Mouse (Mus musculus) liver, adult 2 months (tissue): Measurements from ENCODE around the gene Islr2. TPM values are rescaled to one million over a fixed set of nuclear protein-coding genes. Genes with fewer than 3 reads are reported as not detected.
A peak's percentile ranks its signal among the peaks of the same experiment; 100 is the strongest.

ENCODE experiments used
- DNase-seq: peaks from one replicate; pipeline ENCODE4 v3.0.0-alpha.2; 2011; ENCODE audit warnings: low read depth, low spot score; ENCODE audit errors: extremely low read depth
- H3K27ac ChIP-seq: fragments of 200-500 bp; replicated peaks from 2 replicates; pipeline ENCODE4 v1.5.1; 2012; ENCODE audit warnings: low read depth, mild to moderate bottlenecking, control low read depth, inconsistent platforms, low read length; ENCODE audit not compliant: insufficient read depth
- H3K27me3 ChIP-seq: fragments of 200-500 bp; 2 replicates; pipeline ENCODE4 v1.6.1; 2012; ENCODE audit warnings: mild to moderate bottlenecking, moderate library complexity, low read length, inconsistent platforms; ENCODE audit not compliant: control insufficient read depth, insufficient read depth
- H3K36me3 ChIP-seq: fragments of 200-500 bp; 2 replicates; pipeline ENCODE4 v1.6.1; 2012; ENCODE audit warnings: low read length, inconsistent platforms; ENCODE audit not compliant: control insufficient read depth, insufficient read depth
- H3K4me1 ChIP-seq: fragments of 200-500 bp; 2 replicates; pipeline ENCODE4 v1.6.1; 2011; ENCODE audit warnings: low read length; ENCODE audit not compliant: control insufficient read depth, insufficient read depth
- H3K4me3 ChIP-seq: fragments of 200-500 bp; 2 replicates; pipeline ENCODE4 v1.5.1; 2011; ENCODE audit warnings: low read depth, mild to moderate bottlenecking, control low read depth, low read length, moderate library complexity; ENCODE audit not compliant: insufficient read depth
- H3K79me2 ChIP-seq: fragments of 200-500 bp; 2 replicates; pipeline ENCODE4 v1.6.1; 2012; ENCODE audit warnings: inconsistent platforms, mild to moderate bottlenecking, low read length, moderate library complexity; ENCODE audit not compliant: control insufficient read depth, insufficient read depth
- H3K9ac ChIP-seq: fragments of 200-500 bp; 2 replicates; pipeline ENCODE4 v1.6.1; 2012; ENCODE audit warnings: low read depth, mild to moderate bottlenecking, control low read depth, inconsistent platforms, low read length
- CTCF ChIP-seq: fragments of 200-500 bp; IDR thresholded peaks from 2 replicates; pipeline ENCODE4 v1.5.1; 2011; ENCODE audit warnings: low read depth, low read length, control low read depth
- POLR2A ChIP-seq: fragments of 200-500 bp; IDR thresholded peaks from 2 replicates; pipeline ENCODE4 v1.6.1; 2011; ENCODE audit warnings: low read length, control low read depth; ENCODE audit not compliant: insufficient read depth; ENCODE audit errors: extremely low read depth
- WGBS: fragments of 180-500 bp; shearing (Covaris S2); methylation state at CpG from one replicate; pipeline ENCODE4 v1.1.7; 2018; 5-methylcytosine and 5-hydroxymethylcytosine counted together
- polyA plus RNA-seq: library from polyadenylated mRNA; depleted of rRNA; stranded (reverse); fragments of >200 nt; gene quantifications from 2 replicates; pipeline ENCODE4 v1.2.3, GENCODE M21; 2012
- total RNA-seq: library from RNA; depleted of rRNA; stranded (reverse); fragments of >200 nt; gene quantifications from 2 replicates; pipeline ENCODE4 v1.2.3, GENCODE M21; 2014

The Islr2 gene
- total and polyA plus RNA-seq, 2 experiments, result not detected

GRCm38 (mm10) chr9:58174818-58175251 is 29.3 kb downstream of the Islr2 start:
- Histone ChIP-seq H3K4me1 (no peaks in the 10 kb centered on the region), H3K27ac (no peak overlapping the region), H3K36me3 (no peaks in the 10 kb centered on the region), H3K27me3 (no peaks in the 10 kb centered on the region), H3K4me3 (no peak overlapping the region), H3K79me2 (no peaks in the 10 kb centered on the region), H3K9ac (no peak overlapping the region)
- 49% methylated on average over 5 of the region's 5 CpGs for WGBS
- no peak for TF ChIP-seq CTCF
- no peak for TF ChIP-seq POLR2A
- no peak for DNase-seq

DNA sequence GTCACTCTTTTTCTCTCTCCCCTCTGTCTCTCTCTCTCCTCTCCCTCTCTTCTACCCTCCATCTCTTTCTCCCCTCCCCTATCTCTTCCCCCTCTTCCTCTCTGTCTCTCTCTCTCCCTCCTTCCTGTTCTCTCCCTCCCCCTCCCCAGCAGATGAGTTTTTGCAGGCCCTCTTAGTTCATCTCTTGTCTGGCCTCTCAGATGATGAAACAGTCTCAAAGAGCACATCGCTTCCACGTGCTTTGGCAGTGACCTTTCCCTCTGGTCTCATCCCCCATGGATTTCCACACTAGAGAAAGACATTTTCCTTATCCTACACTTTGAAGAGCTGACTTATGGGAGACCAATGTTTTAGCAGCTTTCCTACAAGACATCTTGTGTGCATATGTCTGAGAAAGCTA is 31.3 kb downstream of the Islr2 start:
- H3K4me3 ChIP-seq, result no peak overlapping the region
- H3K36me3 ChIP-seq, result no peaks in the 10 kb centered on the region
- no peak overlapping the region for H3K9ac ChIP-seq
- no peaks in the 10 kb centered on the region for H3K4me1 ChIP-seq
- H3K27me3 ChIP-seq, result no peaks in the 10 kb centered on the region
- TF ChIP-seq POLR2A, result no peak
- no peak for TF ChIP-seq CTCF
- H3K27ac ChIP-seq, result no peak overlapping the region
- peak; percentile 42 for DNase-seq
- H3K79me2 ChIP-seq, result no peaks in the 10 kb centered on the region
- 22% methylated on average over 2 of the region's 2 CpGs for WGBS

GRCm38 (mm10) chr9:58169426-58169825 is 34.7 kb downstream of the Islr2 start:
- no peak for DNase-seq
- Histone ChIP-seq H3K79me2 (no peaks in the 10 kb centered on the region), H3K27me3 (no peaks in the 10 kb centered on the region), H3K4me1 (no peaks in the 10 kb centered on the region), H3K27ac (no peak overlapping the region), H3K9ac (no peak overlapping the region), H3K4me3 (no peak overlapping the region), H3K36me3 (no peaks in the 10 kb centered on the region)
- TF ChIP-seq POLR2A (no peak), CTCF (no peak)
- 88% methylated on average over 6 of the region's 6 CpGs for WGBS

GRCm38 (mm10) chr9:58168880-58169279 is 35.2 kb downstream of the Islr2 start:
- H3K36me3 ChIP-seq, result no peaks in the 10 kb centered on the region
- H3K27ac ChIP-seq, result no peak overlapping the region
- 87% methylated on average over 3 of the region's 3 CpGs for WGBS
- H3K79me2 ChIP-seq, result no peaks in the 10 kb centered on the region
- H3K27me3 ChIP-seq, result no peaks in the 10 kb centered on the region
- no peak for DNase-seq
- H3K9ac ChIP-seq, result no peak overlapping the region
- no peak overlapping the region for H3K4me3 ChIP-seq
- no peaks in the 10 kb centered on the region for H3K4me1 ChIP-seq
- no peak for TF ChIP-seq POLR2A
- TF ChIP-seq CTCF, result no peak

DNA sequence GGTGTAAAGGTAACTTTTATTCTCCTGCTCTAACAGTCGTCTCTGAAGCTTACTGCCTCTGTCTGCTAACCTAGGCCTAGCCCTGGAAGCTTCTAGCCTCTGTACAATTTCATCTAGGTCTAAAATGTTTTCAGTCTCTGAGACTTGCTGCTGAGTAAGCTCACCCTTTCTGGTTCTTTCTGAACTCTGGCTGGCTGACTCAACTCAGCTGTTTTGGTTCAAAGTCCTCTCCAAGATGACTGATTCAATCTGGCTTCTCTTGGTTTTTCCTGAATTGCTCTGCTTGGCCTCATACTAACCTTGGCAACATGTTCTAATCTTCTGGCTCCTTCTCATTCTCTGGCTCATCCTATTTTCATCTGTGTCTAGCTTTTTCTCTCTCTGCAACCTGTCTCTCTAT is 38.3 kb downstream of the Islr2 start:
- Histone ChIP-seq H3K79me2 (no peaks in the 10 kb centered on the region), H3K4me3 (no peak overlapping the region), H3K4me1 (no peaks in the 10 kb centered on the region), H3K27me3 (no peaks in the 10 kb centered on the region), H3K27ac (no peak overlapping the region), H3K36me3 (no peaks in the 10 kb centered on the region), H3K9ac (no peak overlapping the region)
- no peak for DNase-seq
- no peak for TF ChIP-seq POLR2A
- 85% methylated on average over 1 of the region's 1 CpGs for WGBS

DNA sequence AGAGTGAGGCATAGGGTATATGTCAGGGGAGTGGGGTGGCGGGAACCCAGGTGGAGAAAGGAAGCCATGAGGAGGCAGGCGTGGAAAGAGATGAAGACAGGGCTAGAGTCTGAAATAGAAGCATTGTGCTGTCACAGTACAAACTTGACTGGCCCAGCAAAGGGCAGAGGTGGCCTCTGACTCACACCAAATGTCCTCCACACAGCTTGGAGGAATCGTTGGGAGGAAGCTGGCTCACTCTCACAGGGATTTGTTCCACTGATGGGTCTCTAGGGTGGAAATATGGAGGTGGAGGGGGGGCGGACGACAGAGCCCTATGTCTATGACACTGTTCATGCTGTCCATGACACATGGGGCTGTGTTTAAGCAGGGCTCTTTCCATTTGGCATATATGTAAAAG is 41.0 kb downstream of the Islr2 start:
- H3K36me3 ChIP-seq, result no peaks in the 10 kb centered on the region
- no peaks in the 10 kb centered on the region for H3K79me2 ChIP-seq
- no peak for DNase-seq
- H3K9ac ChIP-seq, result no peak overlapping the region
- TF ChIP-seq POLR2A (no peak), CTCF (no peak)
- H3K27ac ChIP-seq, result no peak overlapping the region
- H3K4me1 ChIP-seq, result no peaks in the 10 kb centered on the region
- no peak overlapping the region for H3K4me3 ChIP-seq
- no peaks in the 10 kb centered on the region for H3K27me3 ChIP-seq
- WGBS, result 80% methylated on average over 5 of the region's 5 CpGs
